Mouse (Mus musculus) pancreas, adult 10 weeks (tissue): ENCODE data around the gene Mgst1. TPM values are rescaled to one million over a fixed set of nuclear protein-coding genes. Genes with fewer than 3 reads are reported as not detected.

Source experiments
- polyA plus RNA-seq: library from polyadenylated mRNA; stranded (reverse); fragments of 350-450 nt; fragmentation: Illumina TruSeq; extraction: RNeasy Lipid Tissue Mini Kit (QIAGEN cat#74804); gene quantifications from one replicate; pipeline ENCODE4 v1.2.3, GENCODE M21; 2015; ENCODE audit warnings: low read depth, low replicate concordance; ENCODE audit not compliant: insufficient read depth

Mgst1 gene
- 61.3 TPM for polyA plus RNA-seq

GRCm38 (mm10) chr6:138139930-138140329 is at the start of gene Mgst1:
Gene Mgst1 (plus strand): TSS chr6:138140316.

Other genes with a start within 250 kb of the Mgst1 start
- gene Slc15a5, start 60.4 kb upstream of the Mgst1 start, polyA plus RNA-seq, result not detected